ENCODE assay signal across 20 mouse cellular contexts in genomic region chr6:51192826-51193225, GRCm38 (mm10).
DNase-seq lines count a peak whose midpoint lies in the region; ATAC-seq lines count a peak whose summit lies in the region.
"Had no signal": no experiment of that assay in that cellular context is flagged by ENCODE, and none has a peak within 500 bp of the region (broad histone marks: within the 10 kb centered on the region; RNA-seq: fewer than 3 reads in every experiment).

No protein-coding gene starts in this region.

- H3K36me3 ChIP-seq in heart, embryonic 10.5 days = no peaks in the 10 kb centered on the region
- H3K36me3 ChIP-seq in hindbrain, embryonic 12.5 days = no peaks in the 10 kb centered on the region
- H3K36me3 ChIP-seq in hindbrain, embryonic 14.5 days (replicated peaks; ENCODE audit: control insufficient read depth, insufficient read depth) = no peaks in the 10 kb centered on the region
- no peaks in the 10 kb centered on the region for H3K36me3 ChIP-seq in neural tube, embryonic 12.5 days

- no peak overlapping the region for H3K27ac ChIP-seq in heart, embryonic 10.5 days
- H3K27ac ChIP-seq in hindbrain, embryonic 12.5 days = peak overlapping the region; percentile 18; the same call in 1 of the 2 replicates
- no peak overlapping the region for H3K27ac ChIP-seq in hindbrain, embryonic 14.5 days
- no peak overlapping the region for H3K27ac ChIP-seq in neural tube, embryonic 12.5 days
- H3K27ac ChIP-seq: heart, adult 2 months; kidney, postnatal 0 days; layer of hippocampus, adult 2 months had no signal

- 38% methylated on average over 8 of the region's 8 CpGs for WGBS in heart, embryonic 10.5 days
- WGBS in hindbrain, embryonic 12.5 days = 29% methylated on average over 8 of the region's 8 CpGs
- 28% methylated on average over 8 of the region's 8 CpGs for WGBS in hindbrain, embryonic 14.5 days
- 30% methylated on average over 8 of the region's 8 CpGs for WGBS in neural tube, embryonic 12.5 days

- H3K9me3 ChIP-seq in heart, embryonic 10.5 days = no peaks in the 10 kb centered on the region
- no peaks in the 10 kb centered on the region for H3K9me3 ChIP-seq in hindbrain, embryonic 12.5 days (replicated peaks)
- no peaks in the 10 kb centered on the region for H3K9me3 ChIP-seq in hindbrain, embryonic 14.5 days (ENCODE audit: control insufficient read depth, low read length)
- H3K9me3 ChIP-seq in neural tube, embryonic 12.5 days = no peaks in the 10 kb centered on the region
- H3K9me3 ChIP-seq: megakaryocyte, embryonic 14.5 days had no signal

- H3K9ac ChIP-seq in hindbrain, embryonic 12.5 days = no peak overlapping the region
- H3K9ac ChIP-seq in hindbrain, embryonic 14.5 days = no peak overlapping the region
- H3K9ac ChIP-seq in neural tube, embryonic 12.5 days = no peak overlapping the region

- H3K4me1 ChIP-seq in heart, embryonic 10.5 days = peaks cover 23% of the 10 kb centered on the region
- H3K4me1 ChIP-seq in hindbrain, embryonic 12.5 days = peaks cover 5% of the 10 kb centered on the region; the same call in 1 of the 2 replicates
- H3K4me1 ChIP-seq in hindbrain, embryonic 14.5 days (replicated peaks; ENCODE audit: control insufficient read depth, insufficient read depth, low read length) = peaks cover 11% of the 10 kb centered on the region; the same call in 1 of the 2 replicates
- H3K4me1 ChIP-seq in neural tube, embryonic 12.5 days = no peaks in the 10 kb centered on the region

- H3K4me3 ChIP-seq in heart, embryonic 10.5 days = peak overlapping the region; percentile 49; the same call in 1 of the 2 replicates
- no peak overlapping the region for H3K4me3 ChIP-seq in hindbrain, embryonic 12.5 days
- H3K4me3 ChIP-seq in hindbrain, embryonic 14.5 days (replicated peaks; ENCODE audit: low read length) = no peak overlapping the region
- no peak overlapping the region for H3K4me3 ChIP-seq in neural tube, embryonic 12.5 days
- H3K4me3 ChIP-seq: heart, adult 2 months; layer of hippocampus, adult 2 months; megakaryocyte, embryonic 14.5 days had no signal

- peak overlapping the region; percentile 3; the same call in 1 of the 2 replicates for H3K4me2 ChIP-seq in hindbrain, embryonic 12.5 days (replicated peaks)
- H3K4me2 ChIP-seq in hindbrain, embryonic 14.5 days (replicated peaks) = no peak overlapping the region
- H3K4me2 ChIP-seq in neural tube, embryonic 12.5 days (replicated peaks) = peak overlapping the region; percentile 39

- peaks cover 70% of the 10 kb centered on the region for H3K27me3 ChIP-seq in heart, embryonic 10.5 days (ENCODE audit: insufficient read depth, poor library complexity, severe bottlenecking)
- H3K27me3 ChIP-seq in hindbrain, embryonic 12.5 days = peaks cover 56% of the 10 kb centered on the region
- H3K27me3 ChIP-seq in hindbrain, embryonic 14.5 days (ENCODE audit: control insufficient read depth, insufficient read depth, low read length) = peaks cover 54% of the 10 kb centered on the region
- H3K27me3 ChIP-seq in neural tube, embryonic 12.5 days (replicated peaks) = peaks cover 31% of the 10 kb centered on the region

- DNase-seq in heart, embryonic 10.5 days (ENCODE audit: low spot score) = no peak
- DNase-seq in heart, adult 9 months (ENCODE audit: low spot score in 2 of 2) = no peak
- no peak for DNase-seq in hindbrain, embryonic 14.5 days (ENCODE audit: low spot score)
- DNase-seq in neural tube, embryonic 10.5 days (ENCODE audit: extremely low spot score, low spot score) = no peak
- no peak for DNase-seq in testis, postnatal 10 days (ENCODE audit: low spot score)
- no peak for DNase-seq in adrenal gland, postnatal 14 days
- DNase-seq: adrenal gland, adult 2 months; cerebellum, adult 11 months; cerebellum, postnatal 25 days; gastrocnemius, postnatal 10 days; heart, adult 2 months; lung, postnatal 14 days; right cerebral cortex, adult 18-20 months; thymus, adult 18-20 months had no signal

- ATAC-seq in hindbrain, embryonic 12.5 days (ENCODE audit: low FRiP score) = no peak
- no peak for ATAC-seq in hindbrain, embryonic 14.5 days (ENCODE audit: low FRiP score)
- ATAC-seq in neural tube, embryonic 12.5 days (ENCODE audit: low FRiP score, low read depth) = no peak
- ATAC-seq: inflammation-experienced regulatory T-cells, adult 6 months had no signal
